Mouse (Mus musculus): ENCODE measurements around the gene Lrmda. TPM values are rescaled to one million over a fixed set of nuclear protein-coding genes. Genes with fewer than 3 reads are reported as not detected.

The Lrmda gene
- total RNA-seq (2014; rRNA removed) (0.18 and 0.20 TPM in 2 replicates), polyA plus RNA-seq (2012; rRNA removed) (0.09 and 0.50 TPM in 2 replicates)

DNA sequence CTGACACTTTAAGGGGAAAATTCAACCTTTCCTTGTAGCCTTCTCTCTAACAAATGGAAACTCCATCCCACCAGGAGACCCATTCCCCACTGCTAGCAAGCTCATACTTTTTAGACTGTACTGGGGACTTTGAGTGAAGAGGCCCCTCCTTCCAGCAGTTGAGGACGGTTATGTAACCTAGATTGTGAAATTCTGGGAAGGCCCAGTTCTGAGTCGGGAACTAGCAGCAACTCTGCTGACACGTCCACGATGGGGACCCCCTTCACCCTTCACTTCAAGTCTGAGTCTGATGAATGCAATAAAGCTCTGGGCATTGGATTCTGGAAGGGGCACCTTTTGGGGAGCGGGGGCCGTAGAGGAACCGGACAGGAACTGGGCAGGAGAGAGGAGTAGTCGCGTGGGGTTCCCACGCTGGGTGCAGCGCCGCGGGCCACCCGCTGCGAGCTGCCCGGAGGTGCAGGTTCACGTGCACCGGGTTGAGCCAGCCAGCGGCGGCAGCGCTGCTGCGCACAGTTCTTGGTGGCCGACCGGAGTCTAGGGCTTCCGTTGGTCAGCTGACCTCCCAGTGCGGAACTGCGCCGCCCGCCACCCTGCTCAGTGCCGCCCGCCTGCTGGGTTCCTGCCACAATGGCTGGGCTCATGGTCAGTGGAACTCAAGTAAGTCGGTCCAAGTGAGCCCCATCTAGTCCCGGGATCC lies at the start of gene Lrmda:
Lrmda (plus strand) TSS at position 461 of the 697 bp plus-strand sequence.
- Histone ChIP-seq H3K9ac (ENCODE audit: low read depth, low read length) (peak within 1 kb of the TSS; percentile 73), H3K79me2 (ENCODE audit: control insufficient read depth, insufficient read depth, low read length) (no peaks in the 10 kb centered on the region), H3K27ac (replicated peaks; ENCODE audit: insufficient read depth, low read depth, low read length) (peak within 1 kb of the TSS; percentile 75), H3K4me1 (ENCODE audit: control insufficient read depth, insufficient read depth, low read length) (no peaks in the 10 kb centered on the region; the same call in 1 of the 2 replicates), H3K36me3 (ENCODE audit: control insufficient read depth, insufficient read depth, low read length) (no peaks in the 10 kb centered on the region), H3K27me3 (ENCODE audit: control insufficient read depth, insufficient read depth, low read length) (no peaks in the 10 kb centered on the region), H3K4me3 (ENCODE audit: insufficient read depth, low read depth, low read length) (peak within 1 kb of the TSS; percentile 58)
- WGBS = under 1% methylated on average over 33 of the region's 33 CpGs
- peak; percentile 69 for DNase-seq (ENCODE audit: extremely low read depth, low read depth, low spot score)
- TF ChIP-seq CTCF (IDR thresholded peaks at IDR 0.05; ENCODE audit: low read depth, low read length) (no peak), POLR2A (IDR thresholded peaks at IDR 0.05; ENCODE audit: extremely low read depth, insufficient read depth, low read length) (no peak)

GRCm38 (mm10) chr14:21981462-21981861 lies 38.0 kb upstream of the Lrmda start:
- Histone ChIP-seq H3K4me1 (ENCODE audit: control insufficient read depth, insufficient read depth, low read length) (no peaks in the 10 kb centered on the region), H3K9ac (ENCODE audit: low read depth, low read length) (no peak overlapping the region), H3K79me2 (ENCODE audit: control insufficient read depth, insufficient read depth, low read length) (no peaks in the 10 kb centered on the region), H3K4me3 (ENCODE audit: insufficient read depth, low read depth, low read length) (peak overlapping the region; percentile 29; the same call in 1 of the 2 replicates), H3K27me3 (ENCODE audit: control insufficient read depth, insufficient read depth, low read length) (peaks cover 17% of the 10 kb centered on the region), H3K36me3 (ENCODE audit: control insufficient read depth, insufficient read depth, low read length) (no peaks in the 10 kb centered on the region), H3K27ac (replicated peaks; ENCODE audit: insufficient read depth, low read depth, low read length) (no peak overlapping the region)
- TF ChIP-seq POLR2A (IDR thresholded peaks at IDR 0.05; ENCODE audit: extremely low read depth, insufficient read depth, low read length) (no peak), CTCF (IDR thresholded peaks at IDR 0.05; ENCODE audit: low read depth, low read length) (peak; percentile 82)
- 5% methylated on average over 22 of the region's 22 CpGs for WGBS
- no peak for DNase-seq (ENCODE audit: extremely low read depth, low read depth, low spot score)

DNA sequence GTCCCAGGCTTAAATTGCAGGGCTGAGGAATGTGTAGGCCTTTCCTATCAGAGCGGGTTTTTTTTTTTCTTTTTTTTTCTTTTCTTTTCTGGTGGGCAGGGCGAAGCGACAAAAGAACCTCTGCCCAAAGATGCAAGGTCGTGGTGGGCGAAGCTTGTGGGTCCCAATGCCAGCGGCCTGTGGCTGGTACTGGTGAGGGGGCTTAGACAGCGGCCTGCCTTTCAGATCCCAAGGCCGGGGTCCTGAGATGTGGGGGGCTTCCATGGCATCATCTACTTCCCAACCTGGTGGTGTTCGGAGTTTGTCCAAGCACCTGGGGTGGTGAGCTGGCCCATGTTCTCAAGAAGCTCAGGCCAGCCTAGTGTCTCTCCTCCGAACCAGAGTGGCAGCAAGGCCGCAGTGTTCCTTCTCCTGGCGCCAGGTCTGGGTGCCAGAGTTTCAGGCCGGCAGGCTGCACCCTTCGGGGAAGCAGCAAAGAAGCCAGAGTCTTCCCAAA lies 37.4 kb upstream of the Lrmda start:
- Histone ChIP-seq H3K79me2 (ENCODE audit: control insufficient read depth, insufficient read depth, low read length) (no peaks in the 10 kb centered on the region), H3K36me3 (ENCODE audit: control insufficient read depth, insufficient read depth, low read length) (no peaks in the 10 kb centered on the region), H3K9ac (ENCODE audit: low read depth, low read length) (no peak overlapping the region), H3K27me3 (ENCODE audit: control insufficient read depth, insufficient read depth, low read length) (peaks cover 19% of the 10 kb centered on the region), H3K4me3 (ENCODE audit: insufficient read depth, low read depth, low read length) (no peak overlapping the region), H3K4me1 (ENCODE audit: control insufficient read depth, insufficient read depth, low read length) (no peaks in the 10 kb centered on the region), H3K27ac (replicated peaks; ENCODE audit: insufficient read depth, low read depth, low read length) (no peak overlapping the region)
- TF ChIP-seq CTCF (IDR thresholded peaks at IDR 0.05; ENCODE audit: low read depth, low read length) (no peak), POLR2A (IDR thresholded peaks at IDR 0.05; ENCODE audit: extremely low read depth, insufficient read depth, low read length) (no peak)
- DNase-seq (ENCODE audit: extremely low read depth, low read depth, low spot score) = no peak
- WGBS = 36% methylated on average over 14 of the region's 14 CpGs

DNA sequence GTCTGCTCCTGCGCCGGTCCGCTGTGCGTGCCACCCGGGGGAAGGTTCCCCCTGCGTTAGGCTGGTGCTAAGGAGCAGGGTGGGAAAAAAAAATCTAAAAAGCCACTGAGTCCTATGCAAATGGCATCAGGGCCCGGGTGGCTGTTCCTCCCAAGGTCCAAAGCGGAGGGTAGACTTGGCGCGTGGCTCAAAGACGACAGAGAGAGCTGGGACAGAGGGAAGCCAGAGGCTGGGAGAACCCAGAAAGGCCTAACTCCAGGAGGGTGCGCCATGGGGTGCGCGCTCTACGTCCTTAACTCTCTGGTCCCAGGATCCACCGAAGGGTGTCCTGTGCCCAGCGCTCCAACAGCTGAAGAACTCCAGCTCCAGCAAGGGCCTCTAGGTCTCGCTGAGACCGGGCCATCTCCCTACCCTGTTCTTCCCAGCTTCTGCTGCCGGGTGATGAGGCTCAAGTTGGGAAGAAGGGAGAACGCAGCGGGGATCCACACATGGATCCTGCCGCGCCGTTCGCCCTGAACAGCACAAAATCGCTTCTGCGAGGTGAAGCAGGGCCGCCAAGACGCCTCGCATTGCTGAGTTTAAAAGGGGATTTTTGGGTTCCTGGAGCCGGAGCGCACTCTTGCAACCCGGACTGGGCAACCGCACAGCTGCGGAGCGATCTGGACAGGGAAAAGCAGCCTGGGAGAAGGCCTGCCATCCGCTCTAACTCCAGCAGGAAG lies 36.8 kb upstream of the Lrmda start:
- no peaks in the 10 kb centered on the region for H3K79me2 ChIP-seq (ENCODE audit: control insufficient read depth, insufficient read depth, low read length)
- H3K27ac ChIP-seq (replicated peaks; ENCODE audit: insufficient read depth, low read depth, low read length) = no peak overlapping the region
- TF ChIP-seq CTCF (IDR thresholded peaks at IDR 0.05; ENCODE audit: low read depth, low read length) (no peak), POLR2A (IDR thresholded peaks at IDR 0.05; ENCODE audit: extremely low read depth, insufficient read depth, low read length) (no peak)
- peak overlapping the region; percentile 23 for H3K9ac ChIP-seq (ENCODE audit: low read depth, low read length)
- no peaks in the 10 kb centered on the region for H3K4me1 ChIP-seq (ENCODE audit: control insufficient read depth, insufficient read depth, low read length)
- no peak for DNase-seq (ENCODE audit: extremely low read depth, low read depth, low spot score)
- H3K36me3 ChIP-seq (ENCODE audit: control insufficient read depth, insufficient read depth, low read length) = no peaks in the 10 kb centered on the region
- peak overlapping the region; percentile 32; the same call in 1 of the 2 replicates for H3K4me3 ChIP-seq (ENCODE audit: insufficient read depth, low read depth, low read length)
- 13% methylated on average over 38 of the region's 38 CpGs for WGBS
- peaks cover 25% of the 10 kb centered on the region for H3K27me3 ChIP-seq (ENCODE audit: control insufficient read depth, insufficient read depth, low read length)

DNA sequence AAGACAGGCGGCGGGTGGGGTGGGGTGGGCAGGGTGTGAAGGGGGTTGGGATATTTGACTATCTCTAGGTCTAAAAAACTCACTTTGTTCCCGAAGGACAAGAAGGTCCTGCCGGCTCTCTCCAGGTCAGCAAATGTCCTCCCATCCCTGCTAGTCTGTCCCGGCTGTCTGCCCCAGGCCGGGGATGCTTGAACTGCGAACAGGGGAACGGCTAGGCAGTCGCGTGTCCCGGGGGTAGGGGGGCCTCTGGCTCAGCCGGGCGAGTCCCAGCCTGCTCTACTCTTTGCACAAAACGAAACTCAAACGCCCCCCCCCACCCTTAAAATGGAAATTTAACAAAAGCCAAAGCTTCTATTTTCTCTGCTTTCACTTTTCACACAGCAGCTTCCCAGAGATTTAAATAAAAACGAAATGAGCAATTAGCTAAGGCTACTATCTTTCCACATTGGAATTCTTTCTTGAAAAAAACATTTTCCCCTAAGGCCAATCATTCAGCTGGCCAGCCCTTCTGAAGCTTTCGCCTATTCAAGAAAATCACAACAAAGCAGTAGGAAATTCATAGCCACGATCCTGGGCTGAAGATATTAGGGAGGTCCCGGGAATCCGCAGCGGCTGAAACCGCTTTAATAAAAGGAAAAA lies 36.1 kb upstream of the Lrmda start:
- Histone ChIP-seq H3K27ac (replicated peaks; ENCODE audit: insufficient read depth, low read depth, low read length) (no peak overlapping the region), H3K9ac (ENCODE audit: low read depth, low read length) (peak overlapping the region; percentile 48; the same call in 1 of the 2 replicates)
- TF ChIP-seq CTCF (IDR thresholded peaks at IDR 0.05; ENCODE audit: low read depth, low read length) (no peak), POLR2A (IDR thresholded peaks at IDR 0.05; ENCODE audit: extremely low read depth, insufficient read depth, low read length) (no peak)

More for the DNA sequence above, 36.1 kb upstream of the Lrmda start:
- no peaks in the 10 kb centered on the region for H3K36me3 ChIP-seq (ENCODE audit: control insufficient read depth, insufficient read depth, low read length)
- no peaks in the 10 kb centered on the region for H3K79me2 ChIP-seq (ENCODE audit: control insufficient read depth, insufficient read depth, low read length)
- peak overlapping the region; percentile 55; the same call in 1 of the 2 replicates for H3K4me3 ChIP-seq (ENCODE audit: insufficient read depth, low read depth, low read length)
- H3K4me1 ChIP-seq (ENCODE audit: control insufficient read depth, insufficient read depth, low read length) = no peaks in the 10 kb centered on the region
- no peak for DNase-seq (ENCODE audit: extremely low read depth, low read depth, low spot score)
- H3K27me3 ChIP-seq (ENCODE audit: control insufficient read depth, insufficient read depth, low read length) = peaks cover 27% of the 10 kb centered on the region
- WGBS = 8% methylated on average over 22 of the region's 22 CpGs

Data from liver, adult 2 months (tissue).